Mouse (Mus musculus) ES-CJ7 (cell line): Measurements from ENCODE around the gene Zdhhc8.

Experiments used
- DNase-seq: peaks from one replicate; pipeline ENCODE4 v3.0.0; 2011; ENCODE audit warnings: low read depth, low spot score

Zdhhc8 gene

DNA sequence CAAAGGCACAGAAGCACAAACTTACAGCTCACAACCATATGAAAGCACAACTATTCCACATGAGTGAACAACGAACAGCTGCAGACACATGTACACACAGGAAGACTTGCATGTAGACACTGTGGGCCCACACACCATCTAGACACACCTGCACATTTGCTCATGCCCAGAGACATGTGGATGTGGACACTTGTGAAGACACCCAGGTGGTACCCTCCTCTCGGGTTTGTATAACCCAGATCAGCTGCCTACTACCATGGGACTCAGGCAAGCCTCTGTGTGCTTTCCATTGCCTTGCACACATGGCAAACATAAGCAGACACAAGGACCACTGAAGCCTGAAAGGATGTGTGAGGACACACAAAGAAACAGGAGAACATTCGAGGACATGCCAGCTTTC lies 3.9 kb downstream of the Zdhhc8 start:
- DNase-seq, result no peak

DNA sequence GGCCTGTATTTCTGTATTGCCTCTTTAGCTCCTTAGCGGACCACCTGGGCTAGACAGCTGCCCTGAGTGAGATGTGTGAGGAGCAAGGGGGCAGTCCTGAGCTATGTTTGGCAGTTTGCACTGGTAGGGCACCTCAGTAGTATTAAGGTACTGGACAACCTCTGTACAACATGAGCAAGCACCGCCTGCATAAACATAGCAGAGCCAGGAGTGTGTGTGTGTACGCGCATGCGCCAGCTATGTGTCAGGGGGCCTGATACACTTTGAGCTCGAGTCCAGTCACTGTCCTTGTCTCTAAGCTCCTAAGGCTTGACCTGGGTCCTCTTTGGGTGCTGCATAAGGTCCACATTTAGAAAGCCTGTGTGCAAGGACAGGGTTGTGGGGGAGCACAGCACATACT lies 4.3 kb downstream of the Zdhhc8 start:
- no peak for DNase-seq

- no peak for DNase-seq
These were observed 5.3 kb downstream of the Zdhhc8 start for GRCm38 (mm10) chr16:18229622-18230021.

DNA sequence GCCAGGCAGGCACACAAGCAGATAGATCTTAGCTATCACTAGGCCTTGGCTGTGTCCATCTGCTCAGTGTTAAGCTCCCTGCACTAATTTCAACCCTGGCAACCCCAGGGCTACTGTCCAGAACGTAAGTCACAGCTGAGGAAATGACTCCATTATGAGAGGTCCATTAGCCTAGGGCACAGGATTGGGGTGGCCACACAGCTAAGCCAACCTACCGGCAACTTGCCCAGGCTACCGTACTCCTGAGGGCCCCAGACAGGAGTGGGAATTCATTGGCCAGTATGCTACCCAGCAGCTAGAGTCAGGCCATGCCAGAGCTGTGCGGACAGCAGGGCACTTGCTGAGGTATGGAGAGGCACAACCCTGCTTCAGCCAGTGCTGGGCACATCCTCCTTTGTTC lies 6.1 kb downstream of the Zdhhc8 start:
- DNase-seq, result no peak

DNA sequence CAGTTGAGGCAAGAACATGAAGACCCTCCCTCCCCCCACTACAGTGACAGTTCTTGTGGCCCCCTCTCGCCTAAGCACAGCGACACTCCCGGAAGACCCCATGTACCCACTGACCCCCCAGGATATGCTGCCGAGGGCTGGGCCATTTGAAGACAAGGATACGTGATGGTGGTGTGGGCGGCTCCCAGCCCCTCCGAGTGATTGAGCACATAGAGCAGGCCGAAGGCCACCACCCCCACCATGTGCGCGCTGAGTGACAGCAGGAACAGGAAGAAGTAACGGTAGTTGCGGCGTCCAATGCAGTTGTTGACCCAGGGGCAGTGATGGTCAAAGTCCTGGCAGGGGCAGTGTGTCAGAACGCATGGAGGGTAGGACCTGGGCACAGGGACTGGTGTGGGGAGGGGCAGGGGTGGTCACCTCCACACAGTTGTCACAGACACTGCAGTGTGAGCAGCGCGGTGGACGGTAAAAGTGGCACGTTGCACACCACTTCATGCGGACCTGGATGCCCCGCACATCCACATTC lies 7.0 kb downstream of the Zdhhc8 start:
- no peak for DNase-seq

DNA sequence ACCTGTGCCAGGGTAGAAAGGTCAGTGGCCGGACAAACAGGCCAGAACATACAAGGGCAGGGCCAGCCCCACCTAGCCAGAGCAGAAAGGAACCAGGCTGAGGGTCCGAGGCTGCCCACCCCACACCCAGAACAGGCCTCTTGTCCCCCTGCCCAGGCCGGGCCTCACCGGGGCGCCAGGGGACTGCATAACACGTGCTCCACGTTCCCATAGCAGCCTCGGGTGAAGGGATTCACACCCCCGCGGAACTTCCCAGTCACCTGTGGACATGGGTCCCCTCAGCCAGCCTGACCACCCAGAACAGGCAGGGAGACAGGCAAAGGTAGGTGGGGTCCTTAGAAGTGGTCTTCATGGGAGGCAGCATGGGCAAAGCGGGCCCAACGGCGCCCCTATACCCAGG lies 7.7 kb downstream of the Zdhhc8 start:
- DNase-seq, result no peak

- DNase-seq, result no peak
These were observed 12.7 kb downstream of the Zdhhc8 start for GRCm38 (mm10) chr16:18222188-18222587.

DNA sequence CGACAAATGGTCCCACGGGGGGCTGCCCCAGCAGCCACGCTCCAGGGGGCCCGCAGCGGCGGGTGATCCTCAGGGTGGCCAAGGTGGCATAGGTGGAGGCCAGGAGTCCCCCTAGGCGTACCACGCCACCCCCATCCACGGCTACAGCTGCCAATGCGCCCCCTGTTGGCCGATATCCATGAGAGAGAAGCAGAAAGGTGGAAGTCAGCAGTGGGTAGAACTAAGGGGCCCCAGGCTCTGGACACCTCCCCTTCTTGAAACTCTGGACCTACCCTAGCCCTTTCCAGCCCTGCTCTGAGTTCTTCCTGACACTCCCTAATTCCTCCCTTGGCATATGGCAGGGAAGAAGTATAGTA lies 13.4 kb downstream of the Zdhhc8 start:
- no peak for DNase-seq

- no peak for DNase-seq
These were observed 13.9 kb downstream of the Zdhhc8 start for GRCm38 (mm10) chr16:18220856-18221542.

GRCm38 (mm10) chr16:18220001-18220400 lies 14.9 kb downstream of the Zdhhc8 start:
- no peak for DNase-seq

GRCm38 (mm10) chr16:18218580-18218996 lies 16.3 kb downstream of the Zdhhc8 start:
- DNase-seq, result no peak

GRCm38 (mm10) chr16:18217579-18217978 lies 17.4 kb downstream of the Zdhhc8 start, which contains the start of gene Ccdc188:
Ccdc188 (plus strand) TSS chr16:18217879.
- DNase-seq, result no peak

DNA sequence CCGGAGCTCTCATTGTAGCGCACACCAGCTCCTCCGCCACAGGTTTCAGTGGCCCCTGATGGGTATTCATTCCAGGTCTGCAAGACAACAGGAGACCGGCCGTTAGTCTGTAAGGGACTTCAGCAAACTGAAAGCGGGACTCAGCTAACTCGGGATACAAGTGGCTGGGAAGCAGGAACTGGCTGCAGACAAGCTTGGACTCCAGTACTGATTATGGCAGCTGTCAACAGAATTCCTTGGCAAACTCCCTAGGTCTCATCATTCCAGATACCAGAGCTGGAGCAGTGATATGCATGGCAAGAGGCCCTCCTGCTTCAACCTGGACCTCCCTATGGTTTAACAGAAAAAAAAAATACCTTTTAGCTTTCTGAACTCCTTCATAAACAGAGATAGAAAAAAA lies 20.1 kb downstream of the Zdhhc8 start:
- DNase-seq, result no peak

- DNase-seq, result no peak
These were observed 21.2 kb downstream of the Zdhhc8 start for GRCm38 (mm10) chr16:18213689-18214088.

DNA sequence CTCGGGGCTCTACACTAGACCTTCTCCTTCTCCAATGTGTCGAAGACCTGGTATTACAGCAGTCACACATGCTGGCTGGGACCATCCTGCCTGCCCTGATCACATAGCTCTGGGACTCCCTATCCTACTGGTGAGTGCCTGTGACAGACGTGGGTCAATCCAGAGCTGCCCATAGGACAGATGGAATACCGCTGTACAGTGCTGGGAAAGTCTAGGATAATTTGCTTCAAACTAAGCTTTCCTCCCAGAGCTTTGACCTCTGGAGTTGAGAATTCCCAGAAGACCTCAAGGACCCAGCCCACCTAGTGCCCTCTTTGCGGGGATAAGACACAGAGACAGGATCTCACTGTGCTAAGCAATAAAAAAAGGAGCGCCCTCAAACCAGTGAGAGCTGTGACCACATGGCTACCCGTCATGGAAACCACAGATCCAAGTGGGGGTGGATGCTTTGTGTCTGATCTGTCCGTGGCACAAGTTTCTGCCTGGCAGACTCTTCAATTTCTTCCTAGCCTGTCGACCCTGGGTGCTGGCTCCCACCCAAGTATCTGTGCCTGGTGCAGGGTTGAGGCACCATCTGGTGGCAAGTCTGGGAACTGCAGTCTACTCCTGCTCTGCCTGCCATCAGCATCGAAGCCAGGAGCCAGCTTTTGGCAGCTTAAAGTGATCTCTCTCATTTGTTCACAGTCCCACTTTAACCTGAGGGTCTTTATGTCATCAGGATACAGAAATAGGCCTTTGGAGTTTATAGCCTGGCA lies 23.3 kb downstream of the Zdhhc8 start:
- DNase-seq, result peak; percentile 71

- DNase-seq, result peak; percentile 64
These were observed 24.1 kb downstream of the Zdhhc8 start for GRCm38 (mm10) chr16:18210701-18211416.

- DNase-seq, result no peak
These were observed 31.4 kb downstream of the Zdhhc8 start for GRCm38 (mm10) chr16:18203430-18204091.

- no peak for DNase-seq
These were observed 32.9 kb downstream of the Zdhhc8 start for GRCm38 (mm10) chr16:18202061-18202460.

DNA sequence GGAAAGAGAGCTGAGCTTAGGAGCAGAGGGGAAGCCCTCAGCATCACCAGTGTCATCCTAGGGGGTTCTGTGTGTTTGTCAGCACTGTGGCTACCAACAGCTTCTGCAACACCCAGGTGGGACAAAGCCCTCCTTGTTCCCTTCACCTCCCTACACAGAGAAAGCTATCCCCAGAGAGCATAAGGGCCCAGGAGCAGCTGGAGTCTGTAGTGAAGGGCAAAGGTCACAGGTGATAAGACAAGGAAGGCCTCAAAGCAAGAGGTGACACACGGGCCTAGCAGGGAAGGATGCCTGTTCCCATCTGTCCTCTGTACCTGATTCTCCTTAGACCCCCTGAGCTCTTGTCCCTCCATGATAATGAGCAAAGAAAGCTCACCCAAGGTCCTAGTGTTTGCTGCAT lies 33.3 kb downstream of the Zdhhc8 start:
- DNase-seq, result no peak

DNA sequence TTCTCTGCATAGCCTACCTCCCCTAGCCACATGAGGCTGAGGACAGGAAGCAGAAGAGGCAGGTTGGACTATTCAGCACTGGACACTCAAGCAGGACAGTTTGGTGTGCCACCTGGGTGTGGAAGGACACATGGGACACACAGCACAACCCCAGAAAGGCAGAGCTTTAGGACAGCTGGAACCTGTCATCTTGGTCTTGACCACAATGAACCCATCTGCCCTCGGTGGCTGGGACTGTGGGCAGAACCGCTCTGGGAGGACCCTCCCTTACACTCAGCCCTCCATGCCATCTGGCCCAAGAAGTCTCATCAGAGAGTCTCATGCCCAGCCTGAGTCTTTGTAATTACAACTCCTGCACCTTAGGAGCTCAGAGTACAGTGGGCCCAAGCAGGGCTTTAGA lies 34.9 kb downstream of the Zdhhc8 start:
- no peak for DNase-seq

- DNase-seq, result no peak
These were observed 36.4 kb downstream of the Zdhhc8 start for GRCm38 (mm10) chr16:18198365-18199098.
